Mouse (Mus musculus) intestine, embryonic 16.5 days (tissue): ENCODE data around the gene BC005624. TPM values are rescaled to one million over a fixed set of nuclear protein-coding genes. Genes with fewer than 3 reads are reported as not detected.
"Not testable (repeated sequence)": the region's sequence is repeated elsewhere in the genome, so short reads cannot be mapped to it uniquely, and the experiment has no call there.

Source experiments
- ATAC-seq: fragments of 200-750 bp; cut with Nextera tagmentation; 2 replicates; pipeline ENCODE4 v1.8.0; 2017; ENCODE audit warnings: moderate TSS enrichment, moderate library complexity
- H3K27ac ChIP-seq: fragments of 300-500 bp; sonication (generic); 2 replicates; pipeline ENCODE4 v1.5.1; 2014; ENCODE audit warnings: mild to moderate bottlenecking, low read length
- H3K27me3 ChIP-seq: fragments of 300-500 bp; sonication (generic); replicated peaks from 2 replicates; pipeline ENCODE4 v1.6.1; 2014; ENCODE audit warnings: low read length, control low read depth, mixed read lengths; ENCODE audit not compliant: control insufficient read depth, insufficient read depth
- H3K36me3 ChIP-seq: fragments of 300-500 bp; sonication (generic); 2 replicates; pipeline ENCODE4 v1.6.1; 2014; ENCODE audit warnings: low read length, control low read depth; ENCODE audit not compliant: control insufficient read depth, insufficient read depth
- H3K4me1 ChIP-seq: fragments of 300-500 bp; sonication (generic); 2 replicates; pipeline ENCODE4 v1.6.1; 2014; ENCODE audit warnings: low read length, control low read depth, mixed read lengths; ENCODE audit not compliant: control insufficient read depth, insufficient read depth
- H3K4me2 ChIP-seq: fragments of 300-500 bp; sonication (generic); 2 replicates; pipeline ENCODE4 v1.6.1; 2014; ENCODE audit warnings: low read depth, low read length, control low read depth
- H3K4me3 ChIP-seq: fragments of 300-500 bp; sonication (generic); 2 replicates; pipeline ENCODE4 v1.5.1; 2014; ENCODE audit warnings: mild to moderate bottlenecking, low read length
- H3K9ac ChIP-seq: fragments of 300-500 bp; sonication (generic); 2 replicates; pipeline ENCODE4 v1.6.1; 2014; ENCODE audit warnings: low read depth, low read length
- H3K9me3 ChIP-seq: fragments of 300-500 bp; sonication (generic); 2 replicates; pipeline ENCODE4 v1.6.1; 2016; ENCODE audit warnings: low read length, control low read depth; ENCODE audit not compliant: control insufficient read depth
- WGBS: fragments of 180-500 bp; shearing (Covaris S2); extraction: QIAGEN DNeasy Blood & Tissue Kit; methylation state at CpG from one replicate; pipeline ENCODE4 v1.1.7; 2014; 5-methylcytosine and 5-hydroxymethylcytosine counted together
- polyA plus RNA-seq: library from polyadenylated mRNA; unstranded; fragments of >200 nt; fragmentation: Nextera tagmentation; extraction: Ambion mirVana; gene quantifications from 2 replicates; pipeline ENCODE4 v1.2.1, GENCODE M21; 2015

BC005624 gene
- polyA plus RNA-seq, 1 experiment from 2014 or later, result 50.5 TPM

- no peak overlapping the region for H3K4me2 ChIP-seq
- H3K4me3 ChIP-seq, result no peak overlapping the region
- H3K9ac ChIP-seq, result no peak overlapping the region
- H3K27me3 ChIP-seq, result no peaks in the 10 kb centered on the region
- no peaks in the 10 kb centered on the region for H3K9me3 ChIP-seq
- peaks cover 28% of the 10 kb centered on the region for H3K36me3 ChIP-seq
- no peak overlapping the region for H3K27ac ChIP-seq
- 84% methylated on average over 4 of the region's 4 CpGs for WGBS
- ATAC-seq, result no peak
- peaks cover 18% of the 10 kb centered on the region for H3K4me1 ChIP-seq
Observed at GRCm38 (mm10) chr2:30957511-30957910, 24.5 kb downstream of the BC005624 start.

- Histone ChIP-seq H3K36me3 (peaks cover 22% of the 10 kb centered on the region), H3K9ac (peak overlapping the region; percentile 90), H3K27ac (no peak overlapping the region), H3K9me3 (no peaks in the 10 kb centered on the region), H3K27me3 (no peaks in the 10 kb centered on the region), H3K4me3 (no peak overlapping the region), H3K4me2 (peak overlapping the region; percentile 75), H3K4me1 (peaks cover 18% of the 10 kb centered on the region)
- 62% methylated on average over 6 of the region's 6 CpGs for WGBS
- no peak for ATAC-seq
Observed at GRCm38 (mm10) chr2:30954797-30955196, 27.2 kb downstream of the BC005624 start.

DNA sequence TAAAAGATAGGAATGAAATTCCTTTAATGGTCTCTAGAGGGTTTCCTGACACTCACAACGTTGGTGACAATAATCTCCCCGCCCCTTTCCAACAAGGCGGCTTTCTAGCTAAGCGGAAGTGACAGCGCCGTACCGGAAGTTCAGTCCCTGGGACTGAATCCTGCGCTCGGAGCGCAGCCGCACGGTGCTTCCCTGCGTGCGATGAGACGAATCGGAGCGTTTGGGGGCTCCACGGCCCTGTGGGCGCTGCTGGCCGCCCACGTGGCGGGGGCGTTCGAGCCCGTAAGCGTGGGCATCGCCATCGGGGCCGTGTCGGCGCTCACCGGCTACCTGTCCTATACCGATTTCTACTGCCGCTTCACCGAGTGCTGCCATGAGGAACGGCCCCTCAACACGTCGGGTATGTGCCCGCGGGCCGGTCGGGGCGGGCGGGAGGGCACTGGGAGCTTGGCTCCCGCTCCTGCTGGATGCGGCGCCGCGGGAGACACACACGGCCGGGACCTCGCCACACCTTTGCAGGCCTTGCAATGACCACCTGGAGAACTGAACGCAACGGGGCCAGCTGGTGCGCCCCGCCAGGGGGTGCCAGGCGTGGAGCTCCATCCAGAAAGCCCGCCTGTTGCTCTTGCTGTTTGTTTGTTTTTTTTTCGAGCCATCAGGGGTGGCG is 29.0 kb downstream of the BC005624 start, which contains the start of gene Tor1b:
Gene Tor1b, plus strand, starts transcription at position 136 of the 667 bp plus-strand sequence.
- H3K36me3 ChIP-seq, result 0 out of 2 replicates have a peak, but pooled peaks cover 6% of the 10 kb centered on the region
- H3K4me1 ChIP-seq, result peaks cover 14% of the 10 kb centered on the region
- H3K4me3 ChIP-seq, result peak within 1 kb of the TSS; percentile 76
- H3K4me2 ChIP-seq, result peak within 1 kb of the TSS; percentile 75
- ATAC-seq, result peak; percentile 95
- no peaks in the 10 kb centered on the region for H3K9me3 ChIP-seq
- H3K27ac ChIP-seq, result peak within 1 kb of the TSS; percentile 71
- H3K9ac ChIP-seq, result peak within 1 kb of the TSS; percentile 90
- WGBS, result under 1% methylated on average over 60 of the region's 60 CpGs
- H3K27me3 ChIP-seq, result no peaks in the 10 kb centered on the region

DNA sequence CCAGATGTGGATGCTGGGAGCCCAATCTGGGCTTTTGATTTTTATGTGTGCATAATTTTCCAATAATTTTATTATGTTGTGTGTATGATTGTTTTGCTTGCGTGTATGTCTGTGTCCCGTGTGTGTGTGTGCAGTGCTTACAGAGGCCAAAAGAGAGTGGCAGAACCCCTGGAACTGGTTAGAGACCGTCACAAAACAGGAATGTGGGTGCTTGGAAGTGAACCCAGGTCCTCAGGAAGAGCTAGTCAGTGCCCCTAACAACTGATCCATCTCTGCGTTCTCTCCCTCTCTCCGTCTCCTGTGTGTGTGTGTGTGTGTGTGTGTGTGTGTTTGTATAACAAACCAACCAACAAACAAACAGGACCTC is 29.6 kb downstream of the BC005624 start:
- peak overlapping the region; percentile 76; the same call in 1 of the 2 replicates for H3K4me3 ChIP-seq
- H3K9me3 ChIP-seq, result no peaks in the 10 kb centered on the region
- H3K4me2 ChIP-seq, result peak overlapping the region; percentile 75
- H3K36me3 ChIP-seq, result 0 out of 2 replicates have a peak, but pooled peaks cover 6% of the 10 kb centered on the region
- H3K27ac ChIP-seq, result 0 out of 2 replicates have a peak overlapping the region, but pooled peaks have one; percentile 14
- peaks cover 14% of the 10 kb centered on the region for H3K4me1 ChIP-seq
- WGBS, result 24% methylated on average over 5 of the region's 5 CpGs
- H3K9ac ChIP-seq, result peak overlapping the region; percentile 90; the same call in 1 of the 2 replicates
- no peaks in the 10 kb centered on the region for H3K27me3 ChIP-seq
- no peak; the same call in 1 of the 2 replicates for ATAC-seq

DNA sequence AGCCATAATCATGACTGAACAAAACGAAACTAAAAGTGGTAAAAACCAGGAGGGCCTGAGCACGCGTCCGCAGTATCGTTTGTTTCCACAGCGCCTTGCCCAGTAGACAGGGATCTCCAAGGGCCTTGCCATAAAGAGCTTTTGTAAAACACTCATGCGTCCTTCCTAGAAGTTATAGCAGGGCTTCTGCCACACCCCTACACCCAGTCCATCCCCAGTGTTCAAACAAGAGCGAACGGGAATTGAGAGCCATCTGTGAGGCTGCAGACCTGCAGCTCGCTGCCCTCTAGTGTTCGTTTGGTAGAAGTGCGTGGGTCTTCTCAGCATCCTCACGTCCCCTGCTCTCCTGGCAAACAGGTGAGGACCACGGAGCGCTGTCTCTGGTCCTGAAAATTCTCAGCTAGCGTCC is 39.4 kb downstream of the BC005624 start:
- peak; percentile 81 for ATAC-seq
- H3K9me3 ChIP-seq, result no peaks in the 10 kb centered on the region
- H3K9ac ChIP-seq, result peak overlapping the region; percentile 50; the same call in 1 of the 2 replicates
- H3K4me3 ChIP-seq, result peak overlapping the region; percentile 40
- 21% methylated on average over 16 of the region's 16 CpGs for WGBS
- peak overlapping the region; percentile 48 for H3K4me2 ChIP-seq
- H3K4me1 ChIP-seq, result no peaks in the 10 kb centered on the region
- no peak overlapping the region for H3K27ac ChIP-seq
- no peaks in the 10 kb centered on the region for H3K27me3 ChIP-seq
- H3K36me3 ChIP-seq, result no peaks in the 10 kb centered on the region

DNA sequence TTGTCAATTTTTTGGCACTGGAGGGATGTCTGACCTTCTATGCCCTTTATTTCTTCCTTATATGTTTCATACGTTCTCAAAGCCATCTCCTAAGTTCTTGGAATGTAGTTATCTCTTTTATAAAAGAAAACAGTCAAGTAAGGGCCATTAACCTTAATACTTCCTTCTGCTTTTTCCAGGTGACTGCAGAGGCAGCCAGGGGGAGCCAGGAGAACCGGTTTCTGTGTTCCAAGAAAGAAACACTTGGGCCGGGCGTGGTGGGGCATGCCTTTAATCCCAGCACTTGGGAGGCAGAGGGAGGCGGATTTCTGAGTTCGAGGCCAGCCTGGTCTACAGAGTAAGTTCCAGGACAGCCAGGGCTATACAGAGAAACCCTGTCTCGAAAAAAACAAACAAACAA is 39.9 kb downstream of the BC005624 start:
- WGBS, result 47% methylated on average over 7 of the region's 7 CpGs

GRCm38 (mm10) chr2:30941586-30941985 is 40.4 kb downstream of the BC005624 start:
- Histone ChIP-seq H3K4me3 (no peak overlapping the region), H3K27me3 (no peaks in the 10 kb centered on the region), H3K9me3 (no peaks in the 10 kb centered on the region), H3K9ac (no peak overlapping the region), H3K36me3 (no peaks in the 10 kb centered on the region), H3K4me2 (no peak overlapping the region), H3K27ac (no peak overlapping the region), H3K4me1 (no peaks in the 10 kb centered on the region)
- no peak for ATAC-seq
- WGBS, result 74% methylated on average over 5 of the region's 5 CpGs

More for the DNA sequence above, 39.9 kb downstream of the BC005624 start:
- not testable (repeated sequence) for H3K36me3 ChIP-seq, H3K9ac ChIP-seq, H3K4me3 ChIP-seq, H3K9me3 ChIP-seq, ATAC-seq, H3K4me1 ChIP-seq, H3K27ac ChIP-seq, H3K27me3 ChIP-seq
- H3K4me2 ChIP-seq, result peak overlapping the region; percentile 48; the same call in 1 of the 2 replicates

DNA sequence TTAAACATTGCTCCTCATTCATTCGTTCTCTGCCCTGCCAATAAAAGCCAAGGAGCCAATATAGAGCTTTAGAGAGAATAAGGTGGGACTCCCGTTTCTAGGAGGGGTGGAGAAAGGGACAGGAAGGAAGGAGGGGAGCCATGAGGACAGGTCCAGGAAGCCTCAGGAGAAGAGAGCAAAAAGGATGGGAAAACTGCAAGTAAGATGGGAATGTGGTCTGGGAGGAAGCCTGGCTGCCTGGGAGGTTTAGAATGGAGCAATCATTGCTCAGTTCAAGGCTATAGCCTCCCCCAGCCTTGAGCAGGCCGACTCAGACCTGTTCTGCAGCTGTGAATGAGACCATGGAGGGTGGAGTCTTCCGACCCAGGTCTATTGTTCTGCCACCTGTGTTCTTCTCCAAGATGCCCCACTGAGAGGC is 43.4 kb downstream of the BC005624 start:
- no peak overlapping the region for H3K4me3 ChIP-seq
- no peaks in the 10 kb centered on the region for H3K4me1 ChIP-seq
- no peaks in the 10 kb centered on the region for H3K36me3 ChIP-seq
- H3K9me3 ChIP-seq, result no peaks in the 10 kb centered on the region
- ATAC-seq, result no peak
- H3K9ac ChIP-seq, result no peak overlapping the region
- no peak overlapping the region for H3K27ac ChIP-seq
- H3K27me3 ChIP-seq, result no peaks in the 10 kb centered on the region
- WGBS, result 38% methylated on average over 4 of the region's 4 CpGs
- H3K4me2 ChIP-seq, result no peak overlapping the region

DNA sequence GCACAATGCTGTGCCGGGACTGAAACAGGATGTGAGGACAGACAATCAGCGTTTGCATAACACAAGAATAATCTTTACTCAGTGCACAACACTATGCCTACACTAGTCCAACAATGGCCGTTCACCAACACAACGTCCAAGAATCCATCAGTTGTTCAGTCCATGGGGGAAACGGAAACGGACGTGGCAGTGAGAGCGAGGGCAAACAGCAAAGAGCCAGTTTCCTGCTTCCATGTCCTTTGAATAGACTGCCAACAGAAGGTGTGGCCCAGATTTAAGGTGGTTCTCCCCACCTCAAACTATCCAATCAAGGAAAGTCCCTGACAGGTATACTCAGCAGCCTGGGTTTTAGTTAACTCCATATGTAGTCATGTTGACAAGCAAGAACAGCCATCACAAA is 44.3 kb downstream of the BC005624 start:
- H3K4me1 ChIP-seq, result no peaks in the 10 kb centered on the region
- no peak overlapping the region for H3K9ac ChIP-seq
- ATAC-seq, result no peak
- H3K27me3 ChIP-seq, result no peaks in the 10 kb centered on the region
- no peaks in the 10 kb centered on the region for H3K9me3 ChIP-seq
- H3K36me3 ChIP-seq, result no peaks in the 10 kb centered on the region
- no peak overlapping the region for H3K27ac ChIP-seq
- 75% methylated on average over 8 of the region's 8 CpGs for WGBS
- no peak overlapping the region for H3K4me2 ChIP-seq
- H3K4me3 ChIP-seq, result no peak overlapping the region
